8 mouse cellular contexts compared by ENCODE assay signal in genomic region chr4:148591637-148592380, GRCm38 (mm10). TPM values are rescaled to one million over a fixed set of nuclear protein-coding genes. Genes with fewer than 3 reads are reported as not detected.
A peak's percentile ranks its signal among the peaks of the same experiment; 100 is the strongest.
DNase-seq lines count a peak whose midpoint lies in the region; ATAC-seq and TF ChIP-seq lines count a peak whose summit lies in the region.

No protein-coding gene starts in this region.

- peak overlapping the region; percentile 74 for H3K4me3 ChIP-seq in lung, adult 2 months (replicated peaks; ENCODE audit: extremely low read depth, low read depth, low read length)
- peak overlapping the region; percentile 64 for H3K4me3 ChIP-seq in embryonic fibroblast, embryonic 13.5 days (ENCODE audit: insufficient read depth, low read length)
- peak overlapping the region; percentile 95 for H3K4me3 ChIP-seq in limb, embryonic 11.5 days (ENCODE audit: low read depth, low read length)
- H3K4me3 ChIP-seq in midbrain, postnatal 0 days (ENCODE audit: low read depth, low read length), result peak overlapping the region; percentile 90

- DNase-seq in adrenal gland, postnatal 25 days, result peak; percentile 49
- DNase-seq in adrenal gland, postnatal 4 days (ENCODE audit: low spot score in 2 of 2), result no peak
- DNase-seq in lung, adult 2 months, result no peak
- DNase-seq in lung, postnatal 14 days, result no peak
- no peak for DNase-seq in limb, embryonic 11.5 days (ENCODE audit: low spot score)
- peak; percentile 48 for DNase-seq in midbrain, postnatal 0 days (ENCODE audit: low spot score)
- no peak for DNase-seq in frontal cortex, postnatal 10 days (ENCODE audit: low spot score in 2 of 2)

- peak; percentile 32; the same call in 1 of the 2 replicates for ATAC-seq in limb, embryonic 11.5 days (ENCODE audit: insufficient number of reproducible peaks, low FRiP score, low TSS enrichment, low read depth)
- ATAC-seq in midbrain, postnatal 0 days (ENCODE audit: low FRiP score), result peak; percentile 76

- peaks cover 25% of the 10 kb centered on the region for H3K36me3 ChIP-seq in limb, embryonic 11.5 days (ENCODE audit: control insufficient read depth, insufficient read depth, low read length)
- peaks cover 32% of the 10 kb centered on the region for H3K36me3 ChIP-seq in midbrain, postnatal 0 days (ENCODE audit: insufficient read depth, low read length)

- peak overlapping the region; percentile 94 for H3K4me2 ChIP-seq in limb, embryonic 11.5 days (ENCODE audit: low read depth, severe bottlenecking)
- peak overlapping the region; percentile 86 for H3K4me2 ChIP-seq in midbrain, postnatal 0 days (ENCODE audit: low read depth, low read length, poor library complexity, severe bottlenecking)

- H3K27me3 ChIP-seq in limb, embryonic 11.5 days (ENCODE audit: control insufficient read depth, insufficient read depth, low read length), result no peaks in the 10 kb centered on the region
- no peaks in the 10 kb centered on the region for H3K27me3 ChIP-seq in midbrain, postnatal 0 days (ENCODE audit: insufficient read depth, low read length)

- no peaks in the 10 kb centered on the region for H3K9me3 ChIP-seq in limb, embryonic 11.5 days (ENCODE audit: control insufficient read depth, low read length)
- no peaks in the 10 kb centered on the region for H3K9me3 ChIP-seq in midbrain, postnatal 0 days (ENCODE audit: low read length)

- H3K4me1 ChIP-seq in lung, adult 2 months (ENCODE audit: control insufficient read depth, insufficient read depth, low read length), result peaks cover 9% of the 10 kb centered on the region
- peaks cover 6% of the 10 kb centered on the region for H3K4me1 ChIP-seq in embryonic fibroblast, embryonic 13.5 days (ENCODE audit: control insufficient read depth, insufficient read depth, low read length)
- 0 out of 2 replicates have a peak, but pooled peaks cover 6% of the 10 kb centered on the region for H3K4me1 ChIP-seq in limb, embryonic 11.5 days (ENCODE audit: control insufficient read depth, insufficient read depth, low read length)
- peaks cover 7% of the 10 kb centered on the region; the same call in 1 of the 2 replicates for H3K4me1 ChIP-seq in midbrain, postnatal 0 days (ENCODE audit: insufficient read depth, low read length)

- peak overlapping the region; percentile 70 for H3K9ac ChIP-seq in limb, embryonic 11.5 days (ENCODE audit: low read length)
- H3K9ac ChIP-seq in midbrain, postnatal 0 days (replicated peaks; ENCODE audit: low read length, poor library complexity, severe bottlenecking), result peak overlapping the region; percentile 78

- H3K27ac ChIP-seq in embryonic fibroblast, embryonic 13.5 days (ENCODE audit: insufficient read depth, low read length), result 0 out of 2 replicates have a peak overlapping the region, but pooled peaks have one; percentile 27
- no peak overlapping the region for H3K27ac ChIP-seq in limb, embryonic 11.5 days (replicated peaks; ENCODE audit: low read depth, low read length)
- H3K27ac ChIP-seq in midbrain, postnatal 0 days (ENCODE audit: low read depth, low read length), result peak overlapping the region; percentile 57

- TF ChIP-seq CTCF in lung, adult 2 months (IDR thresholded peaks at IDR 0.05; ENCODE audit: insufficient read depth, low read length), result no peak
- no peak for TF ChIP-seq CTCF in embryonic fibroblast, embryonic 13.5 days (IDR thresholded peaks at IDR 0.05; ENCODE audit: borderline replicate concordance, insufficient read depth, low read length)
- no peak for TF ChIP-seq CTCF in midbrain, postnatal 0 days (IDR thresholded peaks at IDR 0.05)

- under 1% methylated on average over 53 of the region's 53 CpGs for WGBS in lung, adult 2 months
- under 1% methylated on average over 53 of the region's 53 CpGs for WGBS in limb, embryonic 11.5 days
- WGBS in midbrain, postnatal 0 days, result under 1% methylated on average over 52 of the region's 53 CpGs

- no peak for TF ChIP-seq POLR2A in lung, adult 2 months (IDR thresholded peaks at IDR 0.05; ENCODE audit: borderline replicate concordance, extremely low read depth, low read depth, low read length)
- TF ChIP-seq POLR2A in embryonic fibroblast, embryonic 13.5 days (IDR thresholded peaks at IDR 0.05; ENCODE audit: low read depth, low read length), result 0 out of 2 replicates have a peak, but pooled peaks have one; percentile 11

RNA-seq across cellular contexts. Expression of gene Srm, which starts 0.5 kb away (rescaled TPM):
- 68.3 and 78.6 TPM in 2 replicates for total RNA-seq in adrenal gland, postnatal 25 days (2021)
- total RNA-seq in adrenal gland, postnatal 4 days (2021), result 10 to 100 TPM; 55.9 to 60.3 TPM
- polyA plus RNA-seq in lung, adult 2 months (2012; rRNA removed), result 35.5 and 37.1 TPM in 2 replicates
- polyA plus RNA-seq in embryonic fibroblast, embryonic 13.5 days (2011; ENCODE audit: insufficient read length, low read depth, missing spikeins), result 110 and 114 TPM in 2 replicates
- polyA plus RNA-seq in limb, embryonic 11.5 days (2014; fragmentation: Nextera tagmentation; extraction: Ambion mirVana), result 212 and 222 TPM in 2 replicates
- 55.4 and 74.9 TPM in 2 replicates for total RNA-seq in midbrain, postnatal 0 days (2014; rRNA removed)
- 148 and 151 TPM in 2 replicates for polyA plus RNA-seq in midbrain, postnatal 0 days (2015; fragmentation: Nextera tagmentation; extraction: Ambion mirVana)

RNA-seq across cellular contexts. Expression of gene Masp2, which starts 10.5 kb away (rescaled TPM):
- 2.8 and 4.4 TPM in 2 replicates for total RNA-seq in adrenal gland, postnatal 25 days (2021)
- 10 to 100 TPM in 1 of 2 experiments, 1 to 10 TPM in 1; 1.1 to 14.8 TPM for total RNA-seq in adrenal gland, postnatal 4 days (2021)
- polyA plus RNA-seq in lung, adult 2 months (2012; rRNA removed), result 0.28 and 1.9 TPM in 2 replicates
- polyA plus RNA-seq in embryonic fibroblast, embryonic 13.5 days (2011; ENCODE audit: insufficient read length, low read depth, missing spikeins), result not detected in 2 replicates
- 0.16 TPM in 1 of 2 replicates, not detected in the other for polyA plus RNA-seq in limb, embryonic 11.5 days (2014; fragmentation: Nextera tagmentation; extraction: Ambion mirVana)
- total RNA-seq in midbrain, postnatal 0 days (2014; rRNA removed), result 0.33 and 0.42 TPM in 2 replicates
- 0.55 TPM in 1 of 2 replicates, not detected in the other for polyA plus RNA-seq in midbrain, postnatal 0 days (2015; fragmentation: Nextera tagmentation; extraction: Ambion mirVana)

RNA-seq across cellular contexts. Expression of gene Exosc10, which starts 33.6 kb away (rescaled TPM):
- total RNA-seq in adrenal gland, postnatal 25 days (2021), result 54.7 and 55.2 TPM in 2 replicates
- 10 to 100 TPM; 65.5 to 68.1 TPM for total RNA-seq in adrenal gland, postnatal 4 days (2021)
- polyA plus RNA-seq in lung, adult 2 months (2012; rRNA removed), result 26.5 and 33.4 TPM in 2 replicates
- 50.4 and 50.7 TPM in 2 replicates for polyA plus RNA-seq in embryonic fibroblast, embryonic 13.5 days (2011; ENCODE audit: insufficient read length, low read depth, missing spikeins)
- polyA plus RNA-seq in limb, embryonic 11.5 days (2014; fragmentation: Nextera tagmentation; extraction: Ambion mirVana), result 112 and 119 TPM in 2 replicates
- 70.8 and 73.3 TPM in 2 replicates for total RNA-seq in midbrain, postnatal 0 days (2014; rRNA removed)
- polyA plus RNA-seq in midbrain, postnatal 0 days (2015; fragmentation: Nextera tagmentation; extraction: Ambion mirVana), result 77.1 and 78.8 TPM in 2 replicates

RNA-seq across cellular contexts. Expression of gene Tardbp, which starts 35.0 kb away (rescaled TPM):
- 282 and 318 TPM in 2 replicates for total RNA-seq in adrenal gland, postnatal 25 days (2021)
- total RNA-seq in adrenal gland, postnatal 4 days (2021), result 100 to 1,000 TPM; 280 to 349 TPM
- 56.4 and 112 TPM in 2 replicates for polyA plus RNA-seq in lung, adult 2 months (2012; rRNA removed)
- 404 and 424 TPM in 2 replicates for polyA plus RNA-seq in embryonic fibroblast, embryonic 13.5 days (2011; ENCODE audit: insufficient read length, low read depth, missing spikeins)
- 198 and 237 TPM in 2 replicates for polyA plus RNA-seq in limb, embryonic 11.5 days (2014; fragmentation: Nextera tagmentation; extraction: Ambion mirVana)
- 94.0 and 98.7 TPM in 2 replicates for total RNA-seq in midbrain, postnatal 0 days (2014; rRNA removed)
- 80.7 and 94.6 TPM in 2 replicates for polyA plus RNA-seq in midbrain, postnatal 0 days (2015; fragmentation: Nextera tagmentation; extraction: Ambion mirVana)

RNA-seq across cellular contexts. Expression of gene Gm572, which starts 51.3 kb away (rescaled TPM):
- not detected in 2 replicates for total RNA-seq in adrenal gland, postnatal 25 days (2021)
- under 1 TPM; 0.37 to 0.42 TPM for total RNA-seq in adrenal gland, postnatal 4 days (2021)
- polyA plus RNA-seq in lung, adult 2 months (2012; rRNA removed), result 0.13 TPM in 1 of 2 replicates, not detected in the other
- polyA plus RNA-seq in embryonic fibroblast, embryonic 13.5 days (2011; ENCODE audit: insufficient read length, low read depth, missing spikeins), result not detected in 2 replicates
- polyA plus RNA-seq in limb, embryonic 11.5 days (2014; fragmentation: Nextera tagmentation; extraction: Ambion mirVana), result not detected in 2 replicates
- total RNA-seq in midbrain, postnatal 0 days (2014; rRNA removed), result 0.44 TPM in 1 of 2 replicates, not detected in the other
- polyA plus RNA-seq in midbrain, postnatal 0 days (2015; fragmentation: Nextera tagmentation; extraction: Ambion mirVana), result not detected in 2 replicates

Comparison
In these comparisons a context has a peak if more than half of its experiments do, and no peak if none do; other contexts are left out.
1. DNase-seq: peak in adrenal gland, postnatal 25 days (single experiment) and midbrain, postnatal 0 days (single experiment); none in adrenal gland, postnatal 4 days (0 of 2), lung, adult 2 months (single experiment), lung, postnatal 14 days (single experiment), limb, embryonic 11.5 days (single experiment) and frontal cortex, postnatal 10 days (0 of 2).
2. Peak in every context shown above with its lines, with median percentiles within 50 percentile points of each other: H3K4me3 ChIP-seq.